Mouse (Mus musculus): Measurements from ENCODE around the gene Disc1.

The Disc1 gene

DNA sequence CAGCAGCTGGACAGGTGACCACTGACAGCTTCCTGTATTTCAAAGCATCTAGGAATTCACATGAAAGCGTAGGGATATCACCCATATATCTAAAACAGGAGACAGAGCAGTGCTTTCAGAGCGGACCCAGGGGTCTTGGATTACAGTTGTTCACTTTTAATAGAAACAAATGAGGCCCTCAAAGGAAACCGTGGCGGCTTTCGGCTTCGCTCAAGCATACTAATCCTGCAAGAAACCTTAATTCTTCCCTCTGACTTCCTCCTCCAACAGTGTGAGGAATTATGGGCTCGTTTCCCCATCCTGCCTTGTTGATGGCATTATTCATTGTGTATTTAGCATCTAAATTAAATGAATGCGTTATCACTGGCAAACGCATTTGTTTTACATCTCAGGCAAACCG, 252.7 kb downstream of the Disc1 start:
- DNase-seq (ENCODE audit: extremely low read depth, low read depth): no peak

DNA sequence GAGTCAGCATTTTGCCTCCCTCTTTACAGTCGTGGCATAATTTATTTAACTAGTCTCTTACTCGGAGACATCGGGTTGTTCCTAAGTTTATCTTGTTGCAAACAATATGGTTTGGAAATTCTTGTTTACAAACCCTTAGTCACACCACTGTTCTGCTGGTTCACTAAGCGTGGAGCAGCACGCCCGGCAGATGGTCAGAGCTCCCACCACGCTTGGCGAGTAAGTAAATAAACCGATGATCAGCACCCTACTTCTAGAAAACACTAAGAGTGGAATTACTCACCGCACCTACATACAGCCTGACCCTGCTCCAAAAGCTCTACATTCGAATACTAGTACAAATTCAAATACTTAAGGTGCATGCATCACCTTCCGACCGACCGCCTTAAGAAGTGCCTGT, 256.0 kb downstream of the Disc1 start:
- DNase-seq (ENCODE audit: extremely low read depth, low read depth): no peak
